Mouse (Mus musculus): ENCODE measurements around the gene Mrpl48. TPM values are rescaled to one million over a fixed set of nuclear protein-coding genes. Genes with fewer than 3 reads are reported as not detected.

Mrpl48 gene
- 38.2 TPM for polyA plus RNA-seq (2017; shearing (Covaris generic))

GRCm38 (mm10) chr7:100608130-100608741, at the start of gene Mrpl48:
Gene Mrpl48, minus strand, starts transcription at chr7:100608301.

GRCm38 (mm10) chr7:100607214-100608129, 629 bp downstream of the Mrpl48 start, which contains the start of gene Rab6a:
Gene Rab6a, plus strand, starts transcription at chr7:100607410.

GRCm38 (mm10) chr7:100536804-100537518, 71.1 kb downstream of the Mrpl48 start, which contains the start of gene Coa4:
Gene Coa4, plus strand, starts transcription at chr7:100537071.

GRCm38 (mm10) chr7:100514573-100514972, 93.5 kb downstream of the Mrpl48 start, which contains the start of gene Dnajb13:
Gene Dnajb13, minus strand, starts transcription at chr7:100514960.

Other genes with a start within 250 kb of the Mrpl48 start
- gene C2cd3, start 236.1 kb downstream of the Mrpl48 start, polyA plus RNA-seq (2017; shearing (Covaris generic)), result 42.6 TPM
- gene Ppme1, start 236.0 kb downstream of the Mrpl48 start, polyA plus RNA-seq (2017; shearing (Covaris generic)), result 36.0 TPM
- not detected for gene Ucp3, start 135.3 kb downstream of the Mrpl48 start, polyA plus RNA-seq (2017; shearing (Covaris generic))
- 925 TPM for gene Ucp2, start 115.0 kb downstream of the Mrpl48 start, polyA plus RNA-seq (2017; shearing (Covaris generic))
- 7.3 TPM for gene Dnajb13, start 93.3 kb downstream of the Mrpl48 start, polyA plus RNA-seq (2017; shearing (Covaris generic))
- 3.1 TPM for gene Coa4, start 71.2 kb downstream of the Mrpl48 start, polyA plus RNA-seq (2017; shearing (Covaris generic))
- 68.7 TPM for gene Rab6a, start 891 bp downstream of the Mrpl48 start, polyA plus RNA-seq (2017; shearing (Covaris generic))
- not detected for gene Plekhb1, start 54.1 kb upstream of the Mrpl48 start, polyA plus RNA-seq (2017; shearing (Covaris generic))
- 20.4 TPM for gene Fam168a, start 98.3 kb upstream of the Mrpl48 start, polyA plus RNA-seq (2017; shearing (Covaris generic))